Mouse (Mus musculus) bone marrow macrophage, adult 2 months (primary cell): Measurements from ENCODE around the gene Rbm11. TPM values are rescaled to one million over a fixed set of nuclear protein-coding genes. Genes with fewer than 3 reads are reported as not detected.

Source experiments
- H3K27ac ChIP-seq: 2 replicates; pipeline ENCODE4 v1.5.1; 2012; ENCODE audit warnings: low read depth, low read length; ENCODE audit not compliant: insufficient read depth
- H3K4me1 ChIP-seq: 2 replicates; pipeline ENCODE4 v1.6.1; 2012; ENCODE audit warnings: low read length; ENCODE audit not compliant: control insufficient read depth, insufficient read depth
- H3K4me3 ChIP-seq: 2 replicates; pipeline ENCODE4 v1.5.1; 2012; ENCODE audit warnings: mild to moderate bottlenecking, low read length, moderate library complexity; ENCODE audit not compliant: insufficient read depth
- CTCF ChIP-seq: IDR thresholded peaks from 2 replicates; pipeline ENCODE4 v1.5.1; 2012; ENCODE audit warnings: low read depth, mild to moderate bottlenecking, low read length, moderate library complexity
- POLR2A ChIP-seq: IDR thresholded peaks from 2 replicates; pipeline ENCODE4 v1.6.1; 2012; ENCODE audit warnings: mild to moderate bottlenecking, low read depth, low read length, borderline replicate concordance
- polyA plus RNA-seq: library from polyadenylated mRNA; stranded (reverse); fragments of >200 nt; gene quantifications from 2 replicates; pipeline ENCODE4 v1.2.4, GENCODE M21; 2012; ENCODE audit not compliant: missing spikeins, insufficient read depth, insufficient read length

The Rbm11 gene
- 0.39 TPM in 1 of 2 replicates, not detected in the other for polyA plus RNA-seq

GRCm38 (mm10) chr16:75592671-75593500 is at the start of gene Rbm11:
Rbm11 (plus strand) TSS chr16:75592844.
- H3K4me1 ChIP-seq: no peaks in the 10 kb centered on the region
- TF ChIP-seq CTCF (no peak), POLR2A (no peak)
- H3K27ac ChIP-seq: no peak within 1 kb of the TSS
- H3K4me3 ChIP-seq: peak within 1 kb of the TSS; percentile 56

GRCm38 (mm10) chr16:75545310-75545709 is 47.3 kb upstream of the Rbm11 start:
- Histone ChIP-seq H3K4me1 (no peaks in the 10 kb centered on the region), H3K27ac (no peak overlapping the region), H3K4me3 (no peak overlapping the region)
- TF ChIP-seq CTCF: no peak
- TF ChIP-seq POLR2A: no peak

- TF ChIP-seq POLR2A: no peak
- TF ChIP-seq CTCF: no peak
These were observed 29.7 kb upstream of the Rbm11 start for GRCm38 (mm10) chr16:75562910-75563309.

GRCm38 (mm10) chr16:75582279-75582678 is 10.4 kb upstream of the Rbm11 start:
- TF ChIP-seq POLR2A (no peak), CTCF (no peak)
- no peak overlapping the region for H3K27ac ChIP-seq
- H3K4me1 ChIP-seq: no peaks in the 10 kb centered on the region
- no peak overlapping the region for H3K4me3 ChIP-seq

More at GRCm38 (mm10) chr16:75562910-75563309, 29.7 kb upstream of the Rbm11 start:
- no peak overlapping the region for H3K27ac ChIP-seq
- no peaks in the 10 kb centered on the region for H3K4me1 ChIP-seq
- no peak overlapping the region for H3K4me3 ChIP-seq

- Histone ChIP-seq H3K4me3 (no peak within 1 kb of the TSS), H3K4me1 (no peaks in the 10 kb centered on the region), H3K27ac (no peak within 1 kb of the TSS)
- TF ChIP-seq CTCF: no peak
- TF ChIP-seq POLR2A: no peak
These were observed 6.7 kb upstream of the Rbm11 start, which contains the start of gene Lipi for GRCm38 (mm10) chr16:75585961-75586360. Lipi (minus strand) TSS chr16:75586061.

GRCm38 (mm10) chr16:75586466-75586865 is 6.2 kb upstream of the Rbm11 start:
- TF ChIP-seq POLR2A (no peak), CTCF (no peak)
- H3K4me1 ChIP-seq: no peaks in the 10 kb centered on the region
- no peak overlapping the region for H3K4me3 ChIP-seq

GRCm38 (mm10) chr16:75593501-75594183 is 998 bp downstream of the Rbm11 start:
- H3K4me3 ChIP-seq: peak overlapping the region; percentile 56
- TF ChIP-seq POLR2A: no peak
- H3K4me1 ChIP-seq: no peaks in the 10 kb centered on the region
- no peak overlapping the region for H3K27ac ChIP-seq

More at GRCm38 (mm10) chr16:75586466-75586865, 6.2 kb upstream of the Rbm11 start:
- no peak overlapping the region for H3K27ac ChIP-seq

GRCm38 (mm10) chr16:75606415-75606814 is 13.8 kb downstream of the Rbm11 start:
- no peak for TF ChIP-seq CTCF
- TF ChIP-seq POLR2A: no peak

GRCm38 (mm10) chr16:75612561-75612960 is 19.9 kb downstream of the Rbm11 start:
- TF ChIP-seq CTCF: no peak
- TF ChIP-seq POLR2A: no peak
- Histone ChIP-seq H3K27ac (no peak overlapping the region), H3K4me3 (no peak overlapping the region)

More at GRCm38 (mm10) chr16:75606415-75606814, 13.8 kb downstream of the Rbm11 start:
- Histone ChIP-seq H3K4me1 (no peaks in the 10 kb centered on the region), H3K27ac (no peak overlapping the region), H3K4me3 (no peak overlapping the region)

GRCm38 (mm10) chr16:75617651-75618349 is 25.2 kb downstream of the Rbm11 start:
- no peak overlapping the region for H3K27ac ChIP-seq
- no peak for TF ChIP-seq POLR2A

More at GRCm38 (mm10) chr16:75612561-75612960, 19.9 kb downstream of the Rbm11 start:
- H3K4me1 ChIP-seq: no peaks in the 10 kb centered on the region

More at GRCm38 (mm10) chr16:75617651-75618349, 25.2 kb downstream of the Rbm11 start:
- Histone ChIP-seq H3K4me3 (no peak overlapping the region), H3K4me1 (no peaks in the 10 kb centered on the region)
